In the genomic region with DNA sequence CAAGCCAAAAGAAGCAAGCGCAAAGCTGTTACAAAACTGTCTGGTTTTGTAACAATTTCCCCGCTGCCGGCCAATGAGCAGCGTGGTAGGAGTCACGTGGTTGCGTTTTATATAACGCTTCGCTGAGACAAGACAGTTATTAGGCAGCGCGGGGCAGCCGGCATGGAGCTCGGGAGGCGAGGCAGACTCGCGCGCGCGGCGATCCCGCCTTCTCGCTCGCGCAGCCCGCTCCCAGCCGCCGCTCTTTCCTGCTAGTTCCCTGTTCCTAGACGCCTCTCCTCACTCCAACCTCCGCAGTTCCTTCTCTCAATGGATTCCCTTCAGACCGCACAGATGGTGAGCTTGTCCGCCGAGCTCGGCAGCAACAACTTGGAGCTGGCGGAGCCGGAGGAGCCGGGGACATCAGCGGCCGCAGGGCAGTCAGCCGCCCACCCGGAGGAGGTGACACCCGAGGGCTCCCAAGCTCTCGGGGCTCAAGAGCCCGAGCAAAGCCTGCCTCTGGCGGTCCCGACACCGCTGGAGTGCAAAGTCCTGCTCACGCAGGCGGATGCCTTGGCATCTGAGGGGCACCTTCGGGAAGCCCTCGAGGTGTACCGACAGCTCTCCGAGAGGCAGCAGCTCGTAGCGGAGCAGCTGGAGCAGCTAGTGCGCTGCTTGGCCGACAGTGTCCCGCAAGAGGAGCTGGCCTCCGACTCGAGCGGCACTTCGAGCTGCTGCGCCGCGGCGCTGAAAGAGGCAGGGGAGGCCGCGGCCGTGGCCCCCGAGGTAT, we compare ENCODE assay signal across 8 mouse cellular contexts. TPM values are rescaled to one million over a fixed set of nuclear protein-coding genes. Genes with fewer than 3 reads are reported as not detected.
DNase-seq lines count a peak whose midpoint lies in the region; ATAC-seq and TF ChIP-seq lines count a peak whose summit lies in the region.

A gene (plus strand): TSS at position 83 of the 769 bp plus-strand sequence.

- H3K4me1 ChIP-seq in spleen, adult 2 months (ENCODE audit: control insufficient read depth, insufficient read depth, insufficient read length), result peaks cover 5% of the 10 kb centered on the region
- no peaks in the 10 kb centered on the region for H3K4me1 ChIP-seq in embryonic facial prominence, embryonic 14.5 days (ENCODE audit: control insufficient read depth, insufficient read depth, low read length)
- H3K4me1 ChIP-seq in heart, embryonic 10.5 days, result no peaks in the 10 kb centered on the region
- H3K4me1 ChIP-seq in limb, embryonic 12.5 days (replicated peaks), result no peaks in the 10 kb centered on the region
- no peaks in the 10 kb centered on the region for H3K4me1 ChIP-seq in midbrain, embryonic 12.5 days

- no peak for TF ChIP-seq CTCF in spleen, adult 2 months (IDR thresholded peaks at IDR 0.05; ENCODE audit: extremely low read depth, insufficient read depth, insufficient read length, insufficient replicate concordance)

- peak; percentile 9 to 17 for DNase-seq in spleen, adult 2 months (ENCODE audit: low read depth in 1 of 2, low spot score in 2 of 2)
- DNase-seq in spleen, postnatal 14 days (ENCODE audit: low spot score in 2 of 2), result no peak
- DNase-seq in embryonic facial prominence, embryonic 14.5 days (ENCODE audit: low spot score), result peak; percentile 82
- peak; percentile 74 for DNase-seq in heart, embryonic 10.5 days (ENCODE audit: low spot score)
- DNase-seq in kidney, adult 9 months, result peak; percentile 80
- DNase-seq in skeletal muscle tissue, adult 2 months (ENCODE audit: low read depth, low spot score), result peak; percentile 82

- peak within 1 kb of the TSS; percentile 51 for H3K4me3 ChIP-seq in spleen, adult 2 months (ENCODE audit: extremely low read depth, insufficient read depth, insufficient read length)
- peak within 1 kb of the TSS; percentile 46 for H3K4me3 ChIP-seq in embryonic facial prominence, embryonic 14.5 days (ENCODE audit: low read depth, low read length)
- peak within 1 kb of the TSS; percentile 59 for H3K4me3 ChIP-seq in heart, embryonic 10.5 days
- H3K4me3 ChIP-seq in limb, embryonic 12.5 days (replicated peaks), result peak within 1 kb of the TSS; percentile 45
- H3K4me3 ChIP-seq in midbrain, embryonic 12.5 days, result peak within 1 kb of the TSS; percentile 49

- H3K9me3 ChIP-seq in embryonic facial prominence, embryonic 14.5 days (ENCODE audit: control insufficient read depth, low read length), result 0 out of 2 replicates have a peak, but pooled peaks cover 4% of the 10 kb centered on the region
- no peaks in the 10 kb centered on the region for H3K9me3 ChIP-seq in heart, embryonic 10.5 days
- H3K9me3 ChIP-seq in limb, embryonic 12.5 days, result no peaks in the 10 kb centered on the region
- no peaks in the 10 kb centered on the region for H3K9me3 ChIP-seq in midbrain, embryonic 12.5 days

- no peak within 1 kb of the TSS for H3K27ac ChIP-seq in spleen, adult 2 months (ENCODE audit: insufficient read depth, low read length)
- no peak within 1 kb of the TSS for H3K27ac ChIP-seq in embryonic facial prominence, embryonic 14.5 days (replicated peaks; ENCODE audit: low read depth, low read length)
- H3K27ac ChIP-seq in heart, embryonic 10.5 days, result no peak within 1 kb of the TSS; the same call in 1 of the 2 replicates
- no peak within 1 kb of the TSS for H3K27ac ChIP-seq in limb, embryonic 12.5 days
- no peak within 1 kb of the TSS for H3K27ac ChIP-seq in midbrain, embryonic 12.5 days (replicated peaks)

- 32% methylated on average over 68 of the region's 68 CpGs for WGBS in spleen, adult 2 months
- WGBS in embryonic facial prominence, embryonic 14.5 days, result 24% methylated on average over 45 of the region's 68 CpGs
- WGBS in heart, embryonic 10.5 days, result 17% methylated on average over 68 of the region's 68 CpGs
- 15% methylated on average over 52 of the region's 68 CpGs for WGBS in limb, embryonic 12.5 days
- 22% methylated on average over 67 of the region's 68 CpGs for WGBS in midbrain, embryonic 12.5 days

- peak within 1 kb of the TSS; percentile 56 for H3K9ac ChIP-seq in embryonic facial prominence, embryonic 14.5 days (ENCODE audit: low read depth, low read length)
- no peak within 1 kb of the TSS for H3K9ac ChIP-seq in limb, embryonic 12.5 days (replicated peaks)
- H3K9ac ChIP-seq in midbrain, embryonic 12.5 days (replicated peaks), result peak within 1 kb of the TSS; percentile 41; the same call in 1 of the 2 replicates

- no peak for TF ChIP-seq POLR2A in spleen, adult 2 months (IDR thresholded peaks at IDR 0.05; ENCODE audit: low read depth, low read length)

- ATAC-seq in embryonic facial prominence, embryonic 14.5 days (ENCODE audit: low read depth), result peak; percentile 83; the same call in 1 of the 2 replicates
- ATAC-seq in limb, embryonic 12.5 days (ENCODE audit: insufficient number of reproducible peaks, insufficient read depth, low FRiP score, low TSS enrichment, low read depth), result no peak
- peak; percentile 79 for ATAC-seq in midbrain, embryonic 12.5 days (ENCODE audit: low FRiP score, low read depth)

- peak within 1 kb of the TSS; percentile 75 for H3K4me2 ChIP-seq in embryonic facial prominence, embryonic 14.5 days (ENCODE audit: low read depth, low read length)
- peak within 1 kb of the TSS; percentile 79 for H3K4me2 ChIP-seq in limb, embryonic 12.5 days
- H3K4me2 ChIP-seq in midbrain, embryonic 12.5 days (replicated peaks), result peak within 1 kb of the TSS; percentile 75

- no peaks in the 10 kb centered on the region for H3K36me3 ChIP-seq in spleen, adult 2 months (ENCODE audit: control insufficient read depth, insufficient read depth, low read length)
- no peaks in the 10 kb centered on the region for H3K36me3 ChIP-seq in embryonic facial prominence, embryonic 14.5 days (ENCODE audit: control insufficient read depth, insufficient read depth, low read length)
- H3K36me3 ChIP-seq in heart, embryonic 10.5 days, result no peaks in the 10 kb centered on the region
- H3K36me3 ChIP-seq in limb, embryonic 12.5 days, result no peaks in the 10 kb centered on the region
- H3K36me3 ChIP-seq in midbrain, embryonic 12.5 days, result no peaks in the 10 kb centered on the region

- H3K27me3 ChIP-seq in spleen, adult 2 months (ENCODE audit: control insufficient read depth, insufficient read depth, low read length), result peaks cover 2% of the 10 kb centered on the region; the same call in 1 of the 2 replicates
- H3K27me3 ChIP-seq in embryonic facial prominence, embryonic 14.5 days (replicated peaks; ENCODE audit: control insufficient read depth, insufficient read depth, low read length), result peaks cover 53% of the 10 kb centered on the region
- H3K27me3 ChIP-seq in heart, embryonic 10.5 days (ENCODE audit: insufficient read depth, poor library complexity, severe bottlenecking), result peaks cover 59% of the 10 kb centered on the region
- peaks cover 61% of the 10 kb centered on the region for H3K27me3 ChIP-seq in limb, embryonic 12.5 days
- peaks cover 22% of the 10 kb centered on the region for H3K27me3 ChIP-seq in midbrain, embryonic 12.5 days

RNA-seq across cellular contexts. Expression of the gene that starts here (rescaled TPM):
- polyA plus RNA-seq in spleen, adult 2 months (2012; rRNA removed), result 0.13 and 0.23 TPM in 2 replicates
- 0.67 and 1.2 TPM in 2 replicates for polyA plus RNA-seq in embryonic facial prominence, embryonic 14.5 days (2014; fragmentation: Nextera tagmentation; extraction: Ambion mirVana)
- polyA plus RNA-seq in heart, embryonic 10.5 days (2016; fragmentation: Nextera tagmentation; extraction: Ambion mirVana), result 0.11 and 0.33 TPM in 2 replicates
- 0.31 TPM in 1 of 2 replicates, not detected in the other for polyA plus RNA-seq in limb, embryonic 12.5 days (2016; fragmentation: Nextera tagmentation; extraction: Ambion mirVana)
- 1.3 and 2.0 TPM in 2 replicates for polyA plus RNA-seq in midbrain, embryonic 12.5 days (2016; fragmentation: Nextera tagmentation; extraction: Ambion mirVana)

Comparison
In these comparisons a context has a peak if more than half of its experiments do, and no peak if none do; other contexts are left out.
1. Peak in DNase-seq and H3K4me3 ChIP-seq in spleen, adult 2 months; RNA of the gene not detected or under 1 TPM.
2. Peak in DNase-seq and H3K4me3 ChIP-seq in heart, embryonic 10.5 days; RNA of the gene not detected or under 1 TPM.
3. DNase-seq: peak in embryonic facial prominence, embryonic 14.5 days (single experiment), kidney, adult 9 months (single experiment) and skeletal muscle tissue, adult 2 months (single experiment); none in spleen, postnatal 14 days (0 of 2).
4. Peak in every context shown above with its lines, with median percentiles within 50 percentile points of each other: H3K4me3 ChIP-seq and H3K4me2 ChIP-seq.